Mouse (Mus musculus) left cerebral cortex, postnatal 4 days (tissue): ENCODE results near the gene Nbas. TPM values are rescaled to one million over a fixed set of nuclear protein-coding genes. Genes with fewer than 3 reads are reported as not detected.

Source experiments
- DNase-seq: peaks from one replicate; pipeline ENCODE4 v3.0.0-alpha.2; 2022
- intact Hi-C: fragments of 180-260 bp; cut with DNase I; formaldehyde crosslinking; loops from one replicate; pipeline ENCODE4 v1.15.1; 2025
- total RNA-seq, 2 experiments: library from RNA; stranded (reverse); gene quantifications; 2 replicates each; pipeline ENCODE4 v1.2.3; 2021

Gene Nbas
- total RNA-seq, 2 experiments from 2014 or later, result 33.9 to 37.2 TPM

DNA sequence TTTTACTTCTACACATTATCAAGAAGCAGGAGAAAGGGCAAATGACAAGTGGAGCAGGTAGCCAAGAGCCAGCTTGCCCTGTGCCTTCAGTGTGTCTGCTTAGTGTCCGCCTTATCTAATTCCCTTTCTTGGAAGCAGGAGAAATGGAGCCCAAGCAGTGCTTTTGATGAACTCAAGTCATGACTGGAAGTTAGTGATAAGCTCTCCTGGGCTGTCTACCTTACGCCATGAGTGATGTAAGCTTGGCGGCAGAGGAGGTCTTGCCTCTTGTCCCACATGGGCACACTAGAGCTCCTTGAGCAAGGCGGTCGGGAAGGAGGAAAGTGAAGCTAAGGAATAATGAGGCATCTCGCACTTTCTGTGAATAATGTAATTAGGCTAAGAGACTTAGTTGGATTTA, 250.5 kb downstream of the Nbas start:
- no peak for DNase-seq
- intact Hi-C loops, result no loop called here

DNA sequence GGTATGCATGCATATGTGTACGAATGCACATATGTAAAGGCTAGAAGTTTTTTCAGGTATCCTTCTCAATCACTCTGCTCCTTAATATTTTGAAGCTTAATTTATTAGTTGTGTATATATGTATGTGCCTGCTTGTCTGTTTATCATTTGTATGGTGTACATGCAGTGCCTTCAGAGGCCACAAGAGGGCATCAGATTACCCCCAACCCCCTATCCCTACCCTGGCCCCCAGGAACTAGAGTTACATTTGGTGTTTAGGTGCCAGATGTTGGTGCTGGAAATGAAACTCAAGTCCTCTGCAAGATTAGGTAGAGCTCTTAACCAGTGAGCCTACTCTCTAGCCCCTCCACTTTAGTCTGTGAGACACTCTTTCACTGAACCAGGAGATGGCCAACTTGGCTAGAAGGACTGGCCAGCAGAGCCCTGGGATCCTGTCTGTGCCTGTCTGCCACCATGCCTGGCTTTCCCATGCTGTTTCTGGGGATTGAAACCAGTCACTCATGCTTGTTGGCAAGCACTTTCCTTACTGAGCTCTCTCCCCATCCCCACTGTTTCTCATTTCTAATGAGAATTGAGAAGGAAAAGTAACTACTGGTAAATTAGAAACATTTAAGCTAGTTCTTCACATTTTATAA, 263.9 kb downstream of the Nbas start:
- intact Hi-C loops, result no loop called here

DNA sequence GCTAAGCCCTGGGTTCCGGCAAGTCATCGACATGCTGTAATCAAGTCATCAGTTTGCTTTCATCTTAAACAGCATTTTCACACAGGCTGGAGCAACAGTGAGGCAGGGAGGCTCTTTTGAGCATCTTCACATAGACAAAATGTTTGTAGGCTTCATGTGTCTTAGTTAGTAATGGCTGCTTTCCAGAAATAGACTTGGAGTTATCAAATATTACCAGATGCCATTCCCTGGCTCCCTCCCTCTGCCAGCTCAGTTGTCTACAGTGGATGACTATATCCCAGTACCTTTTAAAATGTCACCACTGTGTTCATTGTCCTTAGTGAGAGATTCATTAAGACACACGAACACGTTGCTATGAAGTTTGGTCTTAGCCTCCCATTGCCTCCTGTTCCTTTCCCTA, 270.2 kb downstream of the Nbas start:
- intact Hi-C loops, result no loop called here
- DNase-seq, result no peak

More for the DNA sequence above, 263.9 kb downstream of the Nbas start:
- no peak for DNase-seq

DNA sequence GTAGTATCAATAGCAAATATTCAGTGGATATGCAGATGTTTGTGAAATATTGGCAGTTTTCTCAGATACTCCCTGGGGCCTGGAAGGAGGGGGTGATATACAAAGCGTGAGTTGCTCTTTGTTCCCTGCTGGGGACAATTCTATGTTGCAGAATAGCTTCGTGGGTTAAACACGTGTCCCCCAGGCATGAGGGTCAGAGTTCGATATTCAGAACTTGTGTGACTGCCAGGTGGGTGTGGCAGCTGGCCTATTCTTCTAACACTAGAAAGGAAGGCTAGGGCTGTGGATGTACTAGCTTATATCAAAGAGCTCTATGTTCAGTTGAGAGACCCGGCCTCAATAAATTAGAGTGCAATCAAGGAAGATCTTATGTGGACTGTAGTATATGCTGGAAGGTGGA, 274.9 kb downstream of the Nbas start:
- DNase-seq, result no peak
- intact Hi-C loops, result no loop called here

DNA sequence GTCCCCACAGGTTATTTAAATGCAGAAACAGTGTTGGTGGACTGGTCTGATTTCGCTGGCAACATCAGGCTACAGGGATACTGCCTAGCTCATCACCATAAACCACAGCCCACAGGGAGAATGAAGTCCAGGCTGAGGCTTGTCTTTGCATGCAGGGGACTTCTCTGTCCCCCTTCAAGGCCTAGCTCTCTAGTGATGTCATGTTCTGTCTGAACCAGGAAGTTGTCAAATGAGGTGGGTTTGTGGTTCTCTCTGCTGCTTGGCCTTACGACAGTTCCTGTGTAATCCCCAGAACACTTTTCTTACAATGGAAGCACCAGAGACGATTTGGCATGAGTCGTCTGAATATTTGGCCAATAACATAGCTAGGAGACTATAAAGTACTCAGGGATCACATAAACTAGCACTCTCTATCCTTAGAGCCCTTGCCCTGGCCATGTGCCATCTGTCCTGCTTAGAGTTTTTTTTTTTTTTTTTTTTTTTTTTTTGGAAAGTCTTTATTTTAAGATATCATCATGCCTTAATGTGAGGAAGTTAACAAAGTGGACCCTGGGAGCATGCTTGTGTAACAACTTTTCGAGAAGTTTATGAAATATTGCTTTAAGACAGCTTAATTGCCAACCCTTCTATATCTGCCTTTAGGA, 294.8 kb downstream of the Nbas start:
- intact Hi-C loops, result no loop called here
- no peak for DNase-seq

DNA sequence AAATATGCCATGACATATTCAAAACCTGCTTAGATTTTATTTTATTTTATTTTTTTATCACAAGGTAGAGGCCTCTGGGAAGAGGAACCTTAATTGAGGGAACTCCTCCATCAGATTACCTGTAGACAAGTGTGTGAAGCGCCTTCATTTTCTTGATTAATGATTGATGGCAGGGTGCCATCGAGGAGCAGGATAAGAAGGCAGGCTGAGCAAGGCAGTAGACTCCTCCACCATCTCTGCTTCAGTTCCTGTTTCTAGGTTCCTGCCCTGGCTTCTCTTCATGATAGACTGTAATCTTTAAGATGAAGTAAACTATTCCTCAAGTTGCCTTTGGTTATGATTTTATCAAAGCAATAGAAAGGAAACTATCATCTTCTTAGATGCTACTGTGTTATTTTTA, 295.4 kb downstream of the Nbas start:
- intact Hi-C loops, result no loop called here
- DNase-seq, result no peak

DNA sequence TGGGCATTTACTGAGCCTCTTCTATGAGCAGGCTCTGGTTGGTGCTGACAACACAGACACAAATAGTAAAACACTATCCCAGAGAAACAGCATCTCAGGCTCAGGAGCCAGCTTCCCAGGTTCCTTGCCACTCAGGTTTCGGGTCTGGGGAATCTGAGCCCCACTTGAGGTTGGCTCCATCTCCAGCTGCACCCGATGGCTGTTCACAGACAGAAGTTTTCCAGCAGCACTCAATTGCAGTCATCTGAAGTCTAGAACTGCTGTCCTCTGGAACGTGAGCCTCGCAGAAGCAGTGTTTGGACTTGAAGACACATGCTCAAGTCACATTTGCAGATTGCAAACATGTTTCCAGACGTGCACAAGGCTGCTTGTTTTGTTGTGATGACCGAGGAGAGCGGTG, 297.5 kb downstream of the Nbas start:
- no peak for DNase-seq

DNA sequence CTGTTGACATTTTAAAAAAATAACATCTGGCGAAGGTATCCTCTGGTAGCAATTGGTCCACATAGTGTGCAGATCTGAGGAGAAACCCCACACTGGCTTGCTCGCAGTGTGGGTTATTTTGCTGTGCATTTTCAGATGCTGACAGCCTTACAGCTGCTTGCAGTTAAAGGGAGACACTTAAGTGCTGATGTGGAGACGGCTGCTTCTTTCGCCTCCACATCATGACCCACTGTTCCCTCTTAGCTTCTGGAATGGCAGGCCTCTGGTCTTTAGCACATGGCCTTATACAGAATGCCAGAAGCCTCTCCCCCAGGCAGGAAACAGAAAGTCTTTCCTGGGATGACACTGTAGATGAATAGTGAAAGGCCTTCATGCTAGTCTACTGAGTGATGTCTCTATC, 306.2 kb downstream of the Nbas start:
- intact Hi-C loops, result no loop called here
- DNase-seq, result no peak

More for the DNA sequence above, 297.5 kb downstream of the Nbas start:
- intact Hi-C loops, result no loop called here

DNA sequence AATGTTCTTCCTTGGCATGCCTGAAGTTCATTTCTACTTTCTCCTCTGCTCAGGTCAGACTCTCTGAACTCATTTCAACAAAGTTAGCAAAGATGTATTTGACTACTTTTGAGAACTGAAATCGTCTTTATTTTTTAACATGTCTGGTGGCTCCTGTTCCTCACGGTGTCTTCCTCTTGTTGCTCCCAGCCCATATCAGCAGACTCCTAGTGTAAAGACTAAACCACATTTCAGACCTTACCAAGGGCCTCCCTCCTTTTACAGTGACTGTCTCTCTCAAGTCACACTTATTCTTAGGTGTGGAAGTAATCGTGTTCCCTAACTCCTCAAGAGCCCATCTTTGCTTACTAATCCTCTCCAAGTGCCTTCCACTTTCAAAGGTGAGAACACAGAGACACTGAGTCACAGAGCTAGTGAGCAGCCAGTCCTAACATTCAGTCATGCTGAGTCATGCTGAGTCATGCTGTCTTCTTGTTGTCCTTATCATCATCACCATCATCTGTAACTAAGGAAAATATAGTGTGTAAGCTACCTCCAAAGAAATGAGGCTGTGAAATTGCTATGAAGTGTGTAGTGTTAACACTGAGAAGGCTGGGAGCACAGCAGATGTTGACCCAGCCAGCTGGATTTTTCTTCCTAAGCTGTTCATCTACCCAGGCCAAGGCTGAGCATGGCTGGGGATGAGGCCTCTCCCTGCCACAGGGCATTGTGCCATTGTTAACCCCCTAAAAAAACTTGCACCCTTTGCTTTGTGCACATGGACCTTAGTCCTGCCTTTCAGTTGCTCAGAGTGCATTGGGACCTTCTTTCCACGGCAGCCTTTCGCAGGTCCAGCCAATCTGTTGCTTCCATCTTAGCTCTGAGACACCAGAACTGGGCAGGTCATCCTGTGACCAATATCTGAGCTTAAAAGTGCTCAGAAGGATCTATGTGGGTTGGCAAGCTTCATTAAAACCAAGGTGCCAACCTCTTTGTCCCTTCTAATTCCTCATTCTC, 307.0 kb downstream of the Nbas start:
- no peak for DNase-seq
- intact Hi-C loops, result no loop called here

DNA sequence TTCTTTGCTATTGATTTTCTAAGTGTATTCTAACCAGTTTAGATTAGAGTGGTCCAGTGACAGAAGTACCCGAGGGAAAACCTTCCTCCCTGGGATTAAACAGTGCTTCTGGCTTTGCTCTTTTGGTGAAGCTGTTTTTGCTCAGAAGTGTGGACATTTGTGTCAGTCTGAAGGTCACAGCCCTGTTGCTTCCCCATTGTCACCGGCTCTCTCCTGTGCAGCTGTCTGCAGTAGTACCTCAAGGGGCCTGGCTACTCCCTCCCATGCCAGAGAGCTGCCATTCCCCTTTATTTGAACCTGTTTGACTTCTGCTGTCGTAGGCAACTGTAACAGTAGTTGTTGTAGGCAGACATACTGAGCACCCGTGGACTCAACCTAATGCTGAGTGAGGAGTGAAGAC, 307.8 kb downstream of the Nbas start:
- intact Hi-C loops, result no loop called here
- no peak for DNase-seq

DNA sequence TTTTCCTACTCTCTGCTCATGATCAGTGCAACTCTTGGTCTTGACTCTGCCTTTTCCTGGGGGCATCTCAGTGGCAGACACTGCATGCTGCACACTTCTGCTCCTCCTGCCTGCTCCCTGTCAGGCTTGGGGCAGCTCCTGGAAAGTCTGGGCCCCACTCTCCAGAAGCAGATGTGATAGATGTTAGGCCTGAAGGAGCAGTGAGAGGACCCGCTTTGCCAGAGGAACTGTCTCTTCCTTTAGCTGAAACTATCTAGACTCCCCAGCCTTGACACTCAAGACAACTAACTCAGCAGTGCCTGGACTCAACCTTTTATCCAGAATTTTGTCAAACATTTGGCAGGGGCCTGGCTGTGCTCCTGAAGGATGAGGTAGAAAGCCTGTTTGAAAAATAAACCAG, 311.9 kb downstream of the Nbas start:
- no peak for DNase-seq
- intact Hi-C loops, result no loop called here

DNA sequence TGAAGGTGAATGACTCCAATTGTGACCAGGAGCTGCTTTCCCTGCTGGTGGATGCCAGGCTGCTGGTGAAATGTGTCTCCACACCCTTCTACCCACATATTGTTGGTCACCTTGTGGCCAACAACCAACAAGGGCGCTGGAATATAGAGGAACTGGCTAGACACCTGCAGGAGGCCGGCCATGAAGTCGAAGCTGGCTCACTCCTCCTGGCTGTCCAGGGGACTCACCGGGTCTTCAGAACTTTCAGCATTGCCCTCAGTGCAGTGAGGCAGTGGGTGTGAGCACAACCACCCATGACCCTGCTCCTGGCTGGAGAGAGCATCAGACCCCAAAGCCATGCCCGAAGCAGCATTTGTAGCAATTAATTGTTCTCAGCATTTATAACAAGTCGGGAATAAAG, 314.5 kb downstream of the Nbas start:
- DNase-seq, result no peak

DNA sequence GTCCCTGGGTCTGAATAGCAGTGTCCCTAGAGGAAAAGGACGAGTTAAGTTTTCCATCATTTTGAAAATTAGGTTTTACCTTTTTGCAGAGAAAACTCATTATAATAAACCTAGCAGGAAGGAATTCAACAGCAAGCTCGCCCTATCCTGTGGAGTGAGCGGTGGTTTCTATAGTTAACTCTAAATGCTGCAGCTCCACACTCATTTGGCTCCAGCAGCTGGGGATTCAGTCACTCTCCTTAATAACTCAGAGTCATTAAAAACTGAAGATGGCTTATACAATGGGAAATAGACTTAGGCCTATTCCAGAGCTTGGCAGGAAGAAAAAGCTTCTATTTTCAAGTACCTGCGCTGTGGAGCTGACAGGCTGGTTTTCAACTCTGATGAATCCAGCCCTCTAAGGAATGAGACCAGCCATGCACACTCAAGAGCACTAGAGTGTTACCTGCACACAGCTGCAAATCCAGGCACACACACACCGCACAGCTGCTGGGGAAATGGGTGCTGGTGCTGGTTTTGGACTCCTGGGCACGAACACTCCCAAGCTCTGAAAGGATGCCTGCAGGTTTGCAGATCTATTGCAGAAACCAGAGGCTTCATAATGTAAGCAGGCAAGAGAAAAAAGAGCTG, 316.7 kb downstream of the Nbas start:
- no peak for DNase-seq
- intact Hi-C loops, result no loop called here

More for the DNA sequence above, 314.5 kb downstream of the Nbas start:
- intact Hi-C loops, result no loop called here

DNA sequence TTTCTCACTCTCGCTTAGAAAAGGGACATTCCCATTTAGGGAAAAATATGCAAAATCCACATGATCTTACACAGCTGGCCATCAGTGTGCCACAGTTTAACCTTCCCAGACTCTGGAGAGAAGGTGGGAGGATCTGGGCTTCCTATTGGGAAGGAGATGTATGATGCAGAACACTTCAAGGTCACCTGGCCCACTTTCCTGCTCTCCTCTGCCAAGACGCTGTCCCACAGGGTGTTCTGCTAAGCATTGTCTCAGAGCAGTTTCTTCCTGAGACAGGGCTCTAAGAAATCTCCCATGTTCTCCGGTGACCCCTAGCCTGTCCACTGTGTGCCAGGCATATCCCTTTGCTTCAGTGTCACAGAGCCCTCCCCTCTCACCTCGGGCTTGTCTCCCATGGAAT, 318.7 kb downstream of the Nbas start:
- intact Hi-C loops, result no loop called here
- DNase-seq, result no peak

DNA sequence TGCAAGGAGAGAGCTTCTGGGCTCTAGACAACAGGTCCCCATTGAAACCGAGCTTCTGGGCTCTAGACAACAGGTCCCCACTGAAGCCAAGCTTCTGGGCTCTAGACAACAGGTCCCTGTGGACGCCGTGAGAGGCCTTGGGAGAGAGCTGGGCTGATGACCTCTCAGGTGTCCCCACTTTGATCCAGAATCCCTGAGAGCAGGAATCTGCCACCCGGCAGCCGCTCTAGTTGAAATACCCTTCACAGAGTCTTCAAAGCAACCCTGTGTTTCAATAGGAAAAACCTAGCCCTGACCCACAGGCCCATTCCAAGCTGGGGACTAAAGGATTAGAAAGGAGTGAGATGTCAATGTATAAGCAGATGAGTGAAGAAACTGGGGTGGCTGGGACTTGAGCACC, 320.1 kb downstream of the Nbas start:
- intact Hi-C loops, result no loop called here
- DNase-seq, result no peak

DNA sequence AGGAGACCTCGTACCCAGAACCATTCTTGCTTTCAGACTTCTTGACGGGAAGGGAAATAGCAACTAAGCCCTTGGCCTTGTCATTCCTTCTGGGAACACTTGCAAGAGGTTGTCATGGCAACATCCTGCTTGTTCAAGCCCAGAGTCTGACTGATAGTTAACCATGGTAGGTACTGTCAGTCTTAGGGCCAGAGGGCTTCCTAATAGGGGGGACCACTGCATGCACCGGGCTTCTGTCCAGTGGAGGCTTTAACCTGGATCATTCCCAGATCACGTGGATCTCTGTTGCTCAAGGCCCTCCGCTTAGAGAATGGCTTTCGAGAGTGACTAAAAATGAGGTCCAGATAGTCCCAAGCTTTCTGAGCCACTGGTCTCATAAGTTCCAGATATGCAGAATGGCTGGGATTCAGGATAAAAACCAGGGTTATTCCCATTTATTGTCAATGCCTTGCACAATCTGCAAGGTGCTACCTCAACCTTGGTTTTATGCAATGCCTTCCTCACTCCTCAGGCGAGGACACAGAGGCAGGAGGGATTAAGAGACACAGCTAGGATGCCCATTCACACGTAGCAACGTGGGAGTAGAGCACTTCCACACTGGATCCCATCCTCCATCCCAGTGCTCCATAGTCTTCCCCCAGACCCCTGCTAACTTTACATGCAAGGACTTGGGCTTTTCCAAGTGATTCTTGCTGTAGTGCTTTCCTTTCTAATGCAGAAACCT, 326.0 kb downstream of the Nbas start:
- intact Hi-C loops, result no loop called here
- DNase-seq, result peak; percentile 27

DNA sequence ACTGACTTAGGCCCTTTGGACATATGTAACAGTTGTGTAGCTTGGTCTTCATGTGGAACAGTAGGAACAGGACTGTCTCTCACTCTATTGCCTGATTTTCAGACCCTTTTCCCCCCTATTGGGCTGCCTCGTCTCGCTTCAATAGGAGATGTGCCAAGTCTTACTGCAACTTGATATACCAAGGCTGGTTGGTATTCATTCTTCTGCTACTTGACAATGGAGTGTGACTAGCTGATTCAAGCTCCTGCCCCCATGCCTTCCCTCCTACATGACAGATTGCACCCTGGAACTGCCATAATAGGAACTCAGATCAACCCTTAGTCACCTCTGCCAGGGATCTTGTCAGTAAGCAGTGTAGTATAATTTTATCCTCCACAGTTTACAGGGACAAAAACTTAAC, 328.1 kb downstream of the Nbas start:
- no peak for DNase-seq
- intact Hi-C loops, result no loop called here

DNA sequence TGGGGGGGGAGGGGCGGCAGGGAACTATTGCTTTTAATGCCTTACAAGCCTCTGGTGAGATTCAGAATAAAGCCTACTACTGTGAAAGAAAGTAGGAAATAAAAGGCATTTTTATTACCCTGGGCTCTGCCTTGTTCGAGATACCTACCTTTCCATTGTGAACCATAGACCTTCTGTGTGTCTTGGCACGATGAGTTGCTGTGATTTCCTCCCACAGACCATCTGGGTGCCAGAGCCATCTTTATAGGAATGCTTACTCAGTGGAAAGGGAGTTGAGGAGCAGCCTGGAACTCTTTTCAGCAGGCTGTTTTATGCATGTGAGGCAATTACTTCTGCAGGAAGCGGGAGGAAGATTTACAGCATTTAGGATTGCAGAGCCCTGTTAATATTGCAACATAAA, 329.6 kb downstream of the Nbas start:
- intact Hi-C loops, result no loop called here
- DNase-seq, result no peak

DNA sequence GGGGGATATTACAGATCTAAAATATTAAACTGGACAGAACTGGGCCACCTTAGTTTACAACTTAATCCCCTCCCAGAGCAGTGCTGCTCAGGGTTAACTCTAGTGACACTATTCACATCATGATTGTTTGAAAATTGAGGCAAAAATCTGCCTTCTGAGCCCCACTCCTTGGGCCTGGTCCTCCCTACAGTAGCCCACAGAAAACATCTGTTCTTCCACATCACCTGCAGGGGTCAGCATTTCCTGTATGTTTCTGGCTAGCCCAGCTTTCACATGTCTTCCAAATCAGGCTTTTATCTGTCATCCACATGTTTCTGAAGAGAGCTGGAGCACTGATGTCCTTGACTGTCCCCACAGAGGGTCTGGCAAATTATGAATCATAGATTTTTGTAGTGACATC, 333.5 kb downstream of the Nbas start:
- intact Hi-C loops, result no loop called here
- DNase-seq, result no peak

DNA sequence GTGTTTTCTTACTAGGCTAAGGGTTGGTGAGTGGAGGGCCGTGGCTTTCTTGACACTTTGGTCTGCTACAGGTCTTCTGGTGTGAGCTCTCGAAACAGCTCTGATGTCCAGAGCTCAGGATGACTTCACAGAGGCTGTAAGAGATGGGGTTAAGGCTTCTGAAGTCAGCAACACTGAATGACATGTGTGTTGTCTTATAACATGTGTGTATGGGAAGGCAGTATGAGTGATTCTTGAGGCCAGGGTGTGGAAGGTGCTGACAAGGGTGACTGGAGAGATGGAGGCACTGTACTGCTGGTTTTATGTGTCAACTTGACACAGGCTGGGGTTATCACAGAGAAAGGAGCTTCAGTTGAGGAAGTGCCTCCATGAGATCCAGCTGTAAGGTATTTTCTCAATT, 338.1 kb downstream of the Nbas start:
- DNase-seq, result no peak
- intact Hi-C loops, result no loop called here

DNA sequence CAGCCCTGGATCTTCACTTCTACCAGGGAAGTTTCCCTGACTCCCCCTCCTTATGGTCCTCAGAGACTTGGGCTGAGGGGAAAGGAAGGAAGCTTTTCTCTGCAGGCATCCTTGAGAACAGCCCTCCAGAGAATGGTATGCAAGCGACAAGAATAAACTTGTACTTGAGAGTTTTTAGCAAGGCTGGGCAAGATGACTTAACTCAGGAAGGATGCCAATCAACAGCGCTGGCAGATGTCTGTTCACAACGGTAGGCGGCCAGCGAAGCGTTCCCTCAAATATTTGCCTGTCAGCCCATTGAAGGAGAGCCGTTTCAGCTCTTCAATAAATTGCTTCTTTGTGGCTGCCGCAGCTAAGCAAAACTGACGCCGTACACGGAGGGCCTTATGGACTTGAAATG, 340.1 kb downstream of the Nbas start:
- intact Hi-C loops, result no loop called here
- DNase-seq, result peak; percentile 27
